Mouse (Mus musculus) right cerebral cortex, adult 18-20 months (tissue): ENCODE data around the gene Tmem259.

Experiments used
- DNase-seq: peaks from one replicate; pipeline ENCODE4 v3.0.0; 2022; ENCODE audit warnings: mixed read lengths

The Tmem259 gene

GRCm38 (mm10) chr10:79984195-79984816 lies at the start of gene Tmem259:
Gene Tmem259 (minus strand): TSS chr10:79984330.
- DNase-seq, result peak; percentile 89

- no peak for DNase-seq
Observed at GRCm38 (mm10) chr10:80032799-80033480, 48.8 kb upstream of the Tmem259 start.

- DNase-seq, result no peak
Observed at GRCm38 (mm10) chr10:80030736-80031135, 46.6 kb upstream of the Tmem259 start.

- DNase-seq, result no peak
Observed at GRCm38 (mm10) chr10:80030191-80030590, 46.1 kb upstream of the Tmem259 start.

GRCm38 (mm10) chr10:80028521-80028846 lies 44.4 kb upstream of the Tmem259 start:
- no peak for DNase-seq

GRCm38 (mm10) chr10:80027681-80028520 lies 43.8 kb upstream of the Tmem259 start:
- DNase-seq, result no peak

GRCm38 (mm10) chr10:80025889-80026288 lies 41.8 kb upstream of the Tmem259 start:
- no peak for DNase-seq

GRCm38 (mm10) chr10:80025463-80025862 lies 41.3 kb upstream of the Tmem259 start:
- no peak for DNase-seq

- DNase-seq, result no peak
Observed at GRCm38 (mm10) chr10:80025044-80025347, 40.9 kb upstream of the Tmem259 start.

GRCm38 (mm10) chr10:80024229-80025043 lies 40.3 kb upstream of the Tmem259 start:
- no peak for DNase-seq

GRCm38 (mm10) chr10:80023758-80024157 lies 39.6 kb upstream of the Tmem259 start:
- DNase-seq, result no peak

GRCm38 (mm10) chr10:80022806-80023205 lies 38.7 kb upstream of the Tmem259 start:
- no peak for DNase-seq

GRCm38 (mm10) chr10:80022164-80022563 lies 38.0 kb upstream of the Tmem259 start:
- DNase-seq, result no peak

GRCm38 (mm10) chr10:80021320-80021641 lies 37.2 kb upstream of the Tmem259 start:
- DNase-seq, result no peak

- no peak for DNase-seq
Observed at GRCm38 (mm10) chr10:80020603-80021319, 36.6 kb upstream of the Tmem259 start.

GRCm38 (mm10) chr10:80020191-80020590 lies 36.1 kb upstream of the Tmem259 start:
- DNase-seq, result no peak

- DNase-seq, result no peak
Observed at GRCm38 (mm10) chr10:80019471-80020131, 35.5 kb upstream of the Tmem259 start.

GRCm38 (mm10) chr10:80018739-80019297 lies 34.7 kb upstream of the Tmem259 start:
- DNase-seq, result no peak

- no peak for DNase-seq
Observed at GRCm38 (mm10) chr10:80017771-80018170, 33.6 kb upstream of the Tmem259 start.

GRCm38 (mm10) chr10:80017361-80017760 lies 33.2 kb upstream of the Tmem259 start:
- no peak for DNase-seq

- no peak for DNase-seq
Observed at GRCm38 (mm10) chr10:80016931-80017330, 32.8 kb upstream of the Tmem259 start.

GRCm38 (mm10) chr10:80016511-80016910 lies 32.4 kb upstream of the Tmem259 start, which contains the start of gene Arhgap45:
Gene Arhgap45 (plus strand): TSS chr10:80016653.
- no peak for DNase-seq
